Mouse (Mus musculus) adrenal gland (tissue): ENCODE data around the gene Tcea2.

Experiments used
- intact Hi-C: fragments of 180-260 bp; cut with DNase I; formaldehyde crosslinking; loops from one replicate; pipeline ENCODE4 v1.15.1; 2025

The Tcea2 gene

DNA sequence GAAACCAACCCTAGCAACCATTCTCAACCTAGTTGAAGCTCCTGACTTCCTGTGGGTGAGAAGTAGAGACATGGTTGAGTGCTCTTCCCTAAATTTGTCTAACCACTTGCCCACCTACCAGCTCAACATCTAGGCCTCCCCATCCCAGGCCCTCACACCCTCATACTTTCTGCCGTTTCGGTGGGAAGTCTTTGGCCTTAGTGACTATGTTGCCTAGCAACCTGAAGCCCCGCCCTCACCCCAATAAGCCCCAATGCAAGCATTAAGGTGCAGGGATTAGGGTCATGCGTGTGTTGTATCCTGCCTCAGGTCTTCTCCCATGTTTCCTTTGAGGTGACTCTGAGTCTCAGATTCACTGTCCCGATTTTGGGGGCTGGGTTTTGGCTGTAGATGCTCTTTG, 18.1 kb downstream of the Tcea2 start, which contains the start of gene Lkaaear1:
Gene Lkaaear1 (minus strand): TSS at position 202 of the 400 bp plus-strand sequence.
- intact Hi-C loops = no loop called here

DNA sequence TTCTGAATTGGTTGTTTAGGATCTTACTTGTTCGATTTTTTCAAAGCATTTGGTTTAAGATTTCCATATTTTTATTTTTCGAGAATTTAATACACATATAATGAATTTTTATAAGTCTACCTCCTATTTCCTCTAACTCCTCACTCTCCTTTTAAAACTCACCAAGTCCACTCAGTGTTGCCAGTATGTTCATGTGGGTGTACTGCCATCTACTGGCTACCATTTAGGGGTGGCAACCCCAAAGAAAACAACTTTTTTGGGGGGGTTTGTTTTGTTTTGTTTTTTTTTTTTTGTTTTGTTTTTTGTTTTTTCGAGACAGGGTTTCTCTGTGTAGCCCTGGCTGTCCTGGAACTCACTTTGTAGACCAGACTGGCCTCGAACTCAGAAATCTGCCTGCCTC, 26.6 kb downstream of the Tcea2 start:
- intact Hi-C loops = no loop called here

DNA sequence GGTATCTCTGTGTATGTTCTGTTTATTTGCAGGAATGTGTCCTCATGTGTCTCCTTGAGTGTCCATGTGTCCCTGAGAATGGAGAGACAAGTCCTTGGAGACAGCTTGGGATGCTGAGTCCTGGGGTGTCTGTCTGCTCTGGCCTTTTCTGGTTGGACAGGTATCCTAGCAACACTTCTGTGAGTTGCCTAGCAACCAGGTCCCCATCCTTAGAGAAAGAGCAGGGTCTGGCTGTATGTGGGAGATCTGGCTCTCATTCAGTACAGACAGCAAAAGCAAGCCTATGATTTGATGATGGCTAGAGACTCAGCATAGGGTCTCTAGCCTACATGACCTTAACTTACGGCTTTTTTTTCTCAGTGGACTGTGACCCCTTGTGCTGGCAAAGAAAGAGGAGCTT, 33.6 kb downstream of the Tcea2 start:
- intact Hi-C loops = no loop called here

DNA sequence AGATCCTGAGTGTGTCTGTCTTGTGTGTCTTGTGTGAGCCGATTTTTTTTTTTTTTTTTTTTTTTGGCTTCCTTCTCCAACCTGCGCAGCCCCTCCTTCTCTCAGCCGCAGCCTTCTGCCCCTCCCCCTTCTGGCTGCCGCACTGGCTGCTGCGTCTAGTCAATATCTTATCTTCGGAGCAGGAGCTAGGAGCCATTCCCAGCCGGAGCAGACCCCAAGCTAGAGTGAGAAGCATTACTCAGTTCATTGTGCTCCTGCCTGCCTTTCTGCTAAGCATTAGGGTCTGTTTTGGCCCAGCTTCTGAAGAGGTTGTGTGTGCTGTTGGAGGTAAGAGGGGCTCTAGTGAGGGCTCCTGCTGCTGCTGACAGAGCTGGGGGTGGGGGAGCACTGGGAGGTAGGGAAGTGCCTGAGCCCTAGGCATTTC, 34.8 kb downstream of the Tcea2 start, which contains the start of gene Oprl1:
Gene Oprl1 (plus strand): TSS at position 114 of the 424 bp plus-strand sequence.
- intact Hi-C loops = no loop called here

DNA sequence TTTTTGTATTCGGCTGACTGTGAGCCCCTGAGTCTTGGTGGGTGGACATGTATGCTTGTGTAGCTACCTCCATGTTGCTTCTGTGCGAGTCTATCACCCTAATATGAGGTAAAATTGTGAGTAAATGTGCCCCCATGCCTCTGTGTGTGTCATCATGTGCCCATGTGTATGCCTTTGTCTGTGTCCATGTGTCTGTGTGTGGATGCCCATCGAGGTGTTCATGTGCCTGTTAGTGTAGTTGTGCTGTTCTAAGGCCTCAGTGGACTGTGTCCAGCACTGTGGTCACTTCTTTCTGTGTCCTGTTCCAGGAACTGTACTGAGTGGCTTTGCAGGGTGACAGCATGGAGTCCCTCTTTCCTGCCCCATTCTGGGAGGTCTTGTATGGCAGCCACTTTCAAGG, 35.3 kb downstream of the Tcea2 start:
- intact Hi-C loops = no loop called here

DNA sequence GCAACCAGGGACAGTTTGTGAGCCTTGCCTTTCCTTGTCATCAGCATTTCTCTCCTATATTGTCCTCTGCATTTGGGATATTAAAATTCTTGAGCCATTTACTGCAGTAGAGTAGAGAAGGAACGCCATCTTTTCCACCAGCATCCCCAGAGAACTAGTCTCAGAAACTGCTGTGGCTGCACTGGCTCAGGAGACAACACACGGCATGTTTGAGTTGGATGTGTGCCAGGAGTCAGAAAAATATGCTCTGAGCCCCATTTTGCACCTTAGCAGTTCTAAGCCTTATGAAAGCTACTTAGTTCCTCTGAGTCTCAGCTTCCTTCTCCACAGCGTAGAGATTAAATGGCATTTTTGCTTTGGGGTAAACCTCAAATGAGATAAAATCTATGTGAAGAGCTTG, 36.9 kb downstream of the Tcea2 start:
- intact Hi-C loops = no loop called here

DNA sequence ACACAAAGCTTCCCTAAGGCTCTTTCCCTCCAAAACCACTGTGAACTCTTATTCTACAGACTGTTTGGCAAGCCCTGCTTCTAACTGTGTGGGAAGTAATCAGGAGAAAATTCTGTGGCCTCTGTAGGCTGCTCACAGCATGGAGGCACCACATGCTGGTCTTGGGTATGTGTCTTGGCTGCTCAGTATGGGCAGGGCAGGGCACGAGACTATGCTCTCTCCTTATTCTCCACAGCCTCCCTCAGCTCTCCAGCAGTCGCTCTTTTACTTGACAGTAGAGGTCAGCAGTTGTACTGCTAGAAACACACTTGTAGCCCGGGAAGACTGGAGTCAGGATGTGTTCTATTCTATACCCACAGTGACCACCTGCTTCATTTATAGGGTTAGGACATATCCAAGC, 40.0 kb downstream of the Tcea2 start:
- intact Hi-C loops = loop anchor here (10.0 kb wide), 1 partner anchor 145 kb away; the partner anchor contains the start of gene Polr3k

DNA sequence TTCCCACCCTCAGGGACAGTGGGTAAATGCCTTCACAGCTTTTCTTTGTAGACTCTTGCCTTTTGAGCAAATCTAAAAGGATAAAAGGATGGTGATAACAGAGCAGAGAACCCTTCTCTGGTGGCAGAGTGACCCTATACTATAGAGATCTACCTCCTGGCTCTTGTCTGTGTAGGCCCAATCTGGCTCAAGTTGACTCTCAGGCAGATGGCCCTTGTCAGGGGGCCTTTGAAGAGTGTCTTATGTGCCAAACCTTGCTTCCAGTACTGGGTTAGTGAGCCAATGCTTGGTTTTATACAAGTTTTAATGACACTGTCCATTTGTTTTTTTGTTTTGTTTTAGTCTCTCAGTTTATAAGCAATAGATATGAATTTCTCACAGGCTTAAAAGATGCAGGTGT, 41.1 kb downstream of the Tcea2 start:
- intact Hi-C loops = loop anchor here (10.0 kb wide), 1 partner anchor 144 kb away; the partner anchor contains the start of gene Polr3k

DNA sequence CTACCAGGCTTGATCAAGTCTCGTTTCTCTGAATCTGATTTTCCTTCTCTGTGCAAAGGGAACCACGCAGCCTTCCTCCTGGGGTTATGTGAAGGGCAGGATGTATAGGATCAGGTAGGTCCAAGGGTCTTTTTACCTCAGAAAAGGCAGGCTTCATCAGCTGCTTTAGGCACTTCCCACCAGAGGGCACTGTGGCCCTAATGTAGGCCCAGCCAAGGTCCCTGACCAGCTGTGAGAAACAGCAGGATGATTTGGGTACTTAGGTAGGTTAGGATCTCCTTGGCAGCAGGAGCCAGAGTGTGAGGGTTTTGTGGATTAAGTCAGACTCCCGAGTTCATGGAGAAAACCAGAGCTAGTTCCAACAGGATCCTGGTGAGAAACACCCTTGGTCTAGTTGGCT, 42.1 kb downstream of the Tcea2 start:
- intact Hi-C loops = loop anchor here (10.0 kb wide), 1 partner anchor 143 kb away; the partner anchor contains the start of gene Polr3k

DNA sequence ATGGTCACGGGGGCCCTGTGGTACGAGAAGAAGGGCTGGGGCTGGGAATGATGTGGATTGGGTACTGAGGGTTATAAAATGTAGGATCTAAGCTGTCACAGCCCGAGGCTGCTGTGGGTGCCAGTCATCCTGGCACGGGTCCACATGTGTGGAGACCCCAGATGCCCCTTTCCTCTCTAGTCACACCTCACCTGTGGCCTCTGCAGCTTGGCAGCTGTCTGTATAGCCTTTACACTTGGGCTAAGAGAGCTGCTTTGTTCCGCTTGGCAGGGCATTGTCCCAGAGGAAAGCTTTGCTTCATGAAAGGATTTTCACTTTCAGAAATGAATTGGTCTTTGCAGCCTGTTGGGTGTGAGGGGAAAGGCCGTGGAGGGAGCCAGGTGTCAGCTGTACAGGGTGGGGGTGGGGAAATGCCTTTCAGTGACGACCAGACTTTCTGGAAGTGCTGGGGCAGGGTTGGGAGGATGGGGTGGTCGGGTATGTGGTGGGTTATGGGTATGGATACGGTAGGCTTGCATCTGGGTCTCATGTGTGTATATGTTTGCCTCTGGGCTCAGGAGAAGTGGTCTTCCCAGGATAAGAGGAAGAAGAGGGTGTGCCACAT, 47.7 kb downstream of the Tcea2 start:
- intact Hi-C loops = loop anchor here (10.0 kb wide), 1 partner anchor 137 kb away; the partner anchor contains the start of gene Polr3k

DNA sequence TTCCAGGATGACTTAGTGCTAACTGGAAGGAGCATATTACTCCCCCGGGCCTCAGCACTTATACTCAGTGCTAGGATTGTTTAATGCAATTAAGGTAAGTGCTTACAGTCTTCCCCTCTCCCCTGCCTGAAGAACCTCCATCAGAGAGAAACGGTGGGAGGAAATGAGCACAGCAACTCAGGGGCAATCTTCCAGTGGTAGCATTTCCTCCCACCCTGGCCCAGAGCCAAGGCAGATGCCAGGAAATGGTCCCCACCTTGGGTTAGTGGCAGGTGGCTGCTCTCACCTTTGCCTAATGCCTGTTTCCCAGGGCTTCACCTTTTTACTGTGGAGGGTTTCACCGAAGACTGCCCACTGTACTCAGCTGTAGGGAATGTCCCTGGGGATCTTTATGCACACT, 49.9 kb downstream of the Tcea2 start:
- intact Hi-C loops = no loop called here
